Mouse (Mus musculus): ENCODE results near the gene Dcaf8.
"Not testable (repeated sequence)": the region's sequence is repeated elsewhere in the genome, so short reads cannot be mapped to it uniquely, and the experiment has no call there.

The Dcaf8 gene

DNA sequence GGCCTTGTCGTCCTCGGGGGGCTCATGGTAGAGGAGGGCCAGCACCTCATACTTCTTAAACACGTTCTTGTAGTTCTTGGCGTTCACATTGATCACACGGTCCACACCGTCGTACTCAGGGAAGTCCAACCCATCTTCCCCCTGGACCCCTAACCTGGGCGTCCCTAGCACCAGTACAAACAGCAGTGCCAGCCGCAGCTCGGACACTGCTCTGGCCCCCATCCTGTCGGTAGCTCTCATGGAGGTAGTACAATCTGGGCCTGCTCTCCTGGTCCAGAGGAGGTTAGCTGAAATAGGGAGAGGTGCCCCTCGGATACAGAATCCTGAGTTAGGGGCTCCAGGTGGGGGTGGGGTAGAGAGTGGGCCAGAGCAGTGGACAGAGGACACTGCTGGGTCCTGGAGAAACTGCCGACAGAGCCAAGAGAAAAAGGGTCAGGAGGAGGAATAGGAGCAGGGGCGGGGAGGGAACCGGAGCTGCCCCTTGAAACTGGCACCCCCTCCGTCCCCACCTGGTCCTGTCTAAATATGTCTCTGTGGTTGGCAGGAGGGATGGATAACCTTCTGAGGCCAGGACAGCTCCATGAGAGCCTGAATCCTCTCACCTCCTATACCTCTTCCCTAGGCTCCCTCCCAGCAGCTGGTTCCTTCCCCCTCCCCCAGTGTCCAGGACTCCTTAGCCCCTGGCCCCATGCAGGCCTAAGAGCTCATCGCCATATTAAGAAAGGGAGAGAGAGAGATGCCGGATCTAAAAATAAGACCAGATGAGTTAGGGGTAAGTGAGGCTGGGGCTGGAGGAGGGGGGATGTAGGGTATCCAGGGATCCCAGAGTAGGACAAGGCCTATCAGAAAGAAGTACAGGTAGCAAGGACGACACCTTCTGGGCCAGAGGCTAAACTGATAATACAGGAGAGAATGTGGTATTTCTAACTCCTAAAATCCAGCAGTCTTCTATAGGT lies 71.8 kb downstream of the Dcaf8 start, which contains the start of gene Casq1:
Gene Casq1 (minus strand): TSS at position 418 of the 956 bp plus-strand sequence.
- DNase-seq (ENCODE audit: low spot score): no peak

DNA sequence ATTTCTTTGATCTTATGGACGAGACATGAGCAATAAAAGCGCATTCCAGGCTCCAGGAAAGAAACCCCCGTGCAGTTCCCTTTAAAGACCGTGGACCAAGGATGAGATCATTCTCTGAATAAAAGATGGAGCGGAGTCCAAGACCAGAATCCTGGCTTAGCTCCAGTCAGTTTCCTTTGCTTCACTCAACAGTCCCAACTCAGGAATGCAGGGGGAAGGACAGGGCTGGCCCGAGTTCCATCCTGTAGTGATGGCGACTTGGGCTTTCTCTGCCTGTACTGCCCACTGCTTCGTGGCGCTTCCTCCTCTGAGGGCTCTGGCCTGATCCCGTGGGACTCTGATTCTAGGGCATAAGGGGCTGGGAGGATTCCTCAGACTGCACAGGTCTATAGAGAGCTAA lies 72.5 kb downstream of the Dcaf8 start:
- no peak for DNase-seq (ENCODE audit: low spot score)

DNA sequence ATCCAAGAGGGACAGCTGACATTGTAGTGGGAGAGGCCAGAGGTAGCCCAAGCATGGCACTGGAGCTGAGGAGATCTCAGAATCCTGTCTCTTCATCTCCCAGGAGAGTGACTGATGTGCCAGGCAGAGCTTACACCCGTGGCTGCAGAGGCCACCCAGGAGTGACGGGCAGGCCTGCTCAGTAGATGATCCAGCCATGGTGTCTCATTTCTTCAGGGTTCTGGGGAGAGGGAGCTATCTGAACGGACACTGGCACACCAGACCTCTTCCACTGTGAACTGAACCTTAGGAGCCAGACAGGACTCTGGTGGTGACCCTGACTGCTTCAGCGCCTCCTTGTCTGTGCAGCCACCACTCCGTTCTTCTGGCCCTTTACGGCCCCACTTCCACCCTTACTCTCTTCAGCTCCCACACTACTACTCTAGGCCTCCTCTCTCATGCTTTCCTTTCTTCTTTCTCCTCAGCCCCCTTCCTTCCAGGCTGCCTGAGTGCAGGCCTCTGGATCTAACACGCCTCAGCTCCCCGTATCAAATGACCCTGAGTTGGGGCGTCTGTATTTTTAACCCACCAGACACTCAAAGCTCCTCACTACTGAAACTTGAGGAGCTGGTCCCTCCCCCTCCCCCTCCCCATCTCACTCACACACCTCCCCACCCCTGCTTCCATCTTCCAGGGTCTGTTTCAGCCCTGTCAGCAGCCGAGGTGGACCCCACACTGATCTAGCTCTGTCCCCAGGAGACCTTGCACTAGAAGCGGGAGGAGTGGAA lies 73.6 kb downstream of the Dcaf8 start:
- no peak for DNase-seq (ENCODE audit: low spot score)

DNA sequence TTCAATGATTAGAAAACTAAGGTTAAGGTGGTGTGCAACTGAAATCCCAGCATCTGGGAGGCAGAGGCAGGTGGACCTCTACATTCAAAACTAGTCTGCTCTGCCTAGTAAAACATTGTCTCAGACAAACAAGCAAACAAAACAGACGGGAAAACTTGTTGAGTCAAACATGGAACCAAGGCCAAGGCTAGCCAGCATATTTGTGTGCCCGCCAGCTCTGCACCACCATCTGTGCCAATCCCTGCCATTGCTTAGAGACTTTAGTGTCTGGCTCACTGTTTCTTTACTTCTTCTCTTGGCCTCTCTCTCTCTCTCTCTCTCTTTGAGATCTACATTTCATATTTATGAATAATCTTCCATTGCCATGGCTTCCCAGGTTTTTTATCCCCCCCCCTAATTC lies 80.3 kb downstream of the Dcaf8 start:
- no peak for DNase-seq (ENCODE audit: low spot score)

DNA sequence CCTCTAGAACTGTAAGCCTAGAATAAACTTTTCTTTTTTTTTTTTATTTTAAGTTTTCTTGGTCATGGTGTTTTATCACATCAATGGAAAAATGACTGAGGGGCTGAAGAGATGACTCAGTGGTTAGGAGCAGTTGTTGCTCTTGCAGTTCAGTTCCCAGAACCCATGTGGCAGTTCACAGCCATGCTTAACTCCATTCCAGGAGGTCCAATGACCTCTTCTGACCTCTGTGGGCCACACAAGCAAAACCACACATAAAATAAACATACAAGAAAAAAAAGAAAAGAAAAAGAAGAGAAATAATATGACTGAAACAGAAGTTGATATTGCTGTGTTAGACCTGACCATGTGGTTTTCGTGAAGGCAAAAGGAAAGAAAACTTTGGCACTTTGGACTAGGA lies 81.3 kb downstream of the Dcaf8 start:
- DNase-seq (ENCODE audit: low spot score): no peak

DNA sequence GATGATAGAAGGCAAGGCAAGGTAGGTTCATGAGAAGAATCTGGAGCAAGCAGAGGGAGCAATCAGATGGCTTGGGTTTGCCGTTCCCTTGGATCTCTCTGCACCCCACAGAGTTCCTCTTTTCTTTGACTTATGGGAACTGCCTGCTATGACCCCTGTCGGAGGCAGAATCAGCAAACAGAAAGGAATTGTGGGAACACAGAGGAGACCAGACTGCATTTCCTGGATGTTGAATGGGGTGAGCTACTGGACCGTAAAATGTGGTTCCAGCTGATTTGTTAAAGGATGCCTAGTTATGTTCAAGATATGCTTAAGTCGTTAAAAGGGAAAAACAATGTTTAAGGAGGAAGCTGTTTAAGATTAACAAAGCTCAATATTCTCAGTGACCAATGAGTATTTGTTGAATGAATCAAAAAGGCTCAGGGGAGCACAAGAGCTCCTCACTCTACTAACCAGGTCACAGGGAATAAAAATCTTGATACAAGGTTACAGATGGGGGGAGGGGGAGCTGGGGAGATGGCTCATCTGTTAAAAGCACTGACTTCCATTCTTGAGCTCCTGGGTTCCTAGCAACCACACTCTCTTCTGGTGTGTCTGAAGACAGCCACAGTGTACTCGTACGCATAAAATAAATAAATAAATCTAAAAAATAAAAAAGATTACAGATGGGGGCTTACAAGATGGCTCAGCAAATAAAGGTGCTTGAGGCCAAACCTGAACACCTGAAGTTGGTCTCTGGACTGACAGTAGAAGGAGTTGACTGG lies 93.2 kb downstream of the Dcaf8 start:
- no peak for DNase-seq (ENCODE audit: low spot score)

DNA sequence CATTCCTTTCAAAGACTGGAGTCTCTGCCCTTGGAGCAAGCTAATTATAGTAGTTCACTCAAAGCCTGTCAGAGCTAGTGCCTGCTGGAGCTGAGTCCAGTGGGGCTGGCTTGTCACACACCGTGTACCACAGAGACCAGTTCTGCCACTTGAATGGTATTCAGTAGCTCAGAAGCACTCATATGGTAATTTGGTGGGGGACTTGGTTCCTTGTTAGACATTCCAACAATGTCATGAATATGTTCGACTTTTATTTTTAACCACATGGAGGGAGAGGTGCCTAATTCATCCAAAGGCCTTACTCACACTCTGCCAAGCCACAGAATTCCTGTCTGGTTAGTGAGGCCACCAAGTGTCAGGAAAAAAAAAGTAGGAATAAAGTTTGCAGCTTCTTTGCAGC lies 94.5 kb downstream of the Dcaf8 start:
- no peak for DNase-seq (ENCODE audit: low spot score)

DNA sequence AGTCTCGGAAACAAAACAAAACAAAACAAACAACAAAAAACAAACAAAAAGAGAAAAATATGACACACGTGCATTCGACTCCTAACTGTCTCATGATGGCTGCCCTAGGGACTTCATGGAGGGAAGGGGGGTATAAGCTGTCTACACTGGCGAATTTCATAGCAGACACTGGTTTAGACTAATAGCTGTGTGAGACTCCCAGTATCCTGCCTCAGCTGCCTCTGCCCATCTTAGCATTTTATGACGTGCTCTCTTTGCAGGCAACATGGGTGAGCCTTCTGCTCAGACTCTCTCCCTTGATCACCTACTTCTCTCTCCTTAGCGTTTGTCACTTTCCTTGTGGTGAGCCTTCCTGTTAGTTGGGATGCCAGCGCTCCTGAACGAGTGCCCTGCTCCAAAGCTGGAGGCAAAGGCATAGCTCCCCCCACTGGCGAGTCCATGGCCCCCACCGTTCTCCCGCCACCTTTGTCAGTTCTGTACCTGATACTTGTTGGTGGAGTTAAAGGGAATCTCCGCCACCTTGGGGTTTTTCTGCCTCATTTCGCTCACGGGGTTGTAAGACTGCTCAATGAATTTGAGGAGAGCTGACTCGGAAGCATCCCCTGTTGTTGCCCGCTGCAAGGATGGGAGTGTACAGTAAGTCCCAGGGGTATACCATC lies 95.8 kb downstream of the Dcaf8 start:
- no peak for DNase-seq (ENCODE audit: low spot score)

DNA sequence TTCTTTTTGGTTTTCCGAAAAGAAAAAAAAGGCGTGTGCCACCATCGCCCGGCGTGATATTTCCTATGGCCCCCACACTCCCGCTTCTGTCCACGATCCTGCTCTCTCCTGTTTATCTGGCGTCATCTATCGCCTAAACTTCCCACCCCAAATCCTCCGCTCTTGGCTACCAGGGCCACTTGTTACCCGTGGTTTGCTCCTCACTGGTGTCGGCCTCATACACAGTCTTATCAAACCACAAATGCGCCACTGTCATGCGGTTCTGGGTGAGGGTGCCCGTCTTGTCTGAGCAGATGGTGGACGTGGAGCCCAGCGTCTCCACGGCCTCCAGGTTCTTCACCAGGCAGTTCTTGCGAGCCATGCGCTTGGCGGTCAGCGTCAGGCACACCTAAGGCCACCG lies 96.8 kb downstream of the Dcaf8 start:
- DNase-seq (ENCODE audit: low spot score): not testable (repeated sequence)

Measured in ovary, adult 18-20 months (tissue).